Mouse (Mus musculus): Measurements from ENCODE around the gene Sez6. TPM values are rescaled to one million over a fixed set of nuclear protein-coding genes. Genes with fewer than 3 reads are reported as not detected.

Sez6 gene
- polyA plus RNA-seq, 1 experiment from 2014 or later = 165 TPM

DNA sequence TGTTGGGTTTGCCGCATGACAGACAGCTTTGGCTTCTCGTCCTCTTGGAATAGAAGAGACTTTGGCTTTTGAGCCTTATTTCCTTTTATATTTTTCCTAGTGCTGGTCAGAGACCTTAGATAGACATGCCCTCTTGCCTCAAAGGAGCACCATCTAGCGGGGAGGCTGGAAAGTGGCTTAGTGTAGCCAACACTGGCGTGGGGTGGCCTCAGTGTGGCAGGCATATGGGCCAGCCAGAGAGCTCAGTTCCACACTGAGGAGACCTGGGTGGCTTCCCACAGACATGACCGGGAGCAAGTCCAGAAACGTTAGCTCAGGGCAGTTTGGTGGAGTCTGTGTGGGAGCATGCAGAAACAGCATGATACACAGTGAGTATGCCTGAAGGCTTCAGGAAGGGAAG is 40.1 kb downstream of the Sez6 start:
- Histone ChIP-seq H3K9me3 (replicated peaks) (no peaks in the 10 kb centered on the region), H3K36me3 (ENCODE audit: poor library complexity, severe bottlenecking) (peaks cover 64% of the 10 kb centered on the region), H3K27me3 (peaks cover 65% of the 10 kb centered on the region), H3K4me1 (peaks cover 12% of the 10 kb centered on the region), H3K4me3 (no peak overlapping the region), H3K27ac (no peak overlapping the region), H3K4me2 (no peak overlapping the region), H3K9ac (no peak overlapping the region)
- no peak for ATAC-seq
- WGBS = 89% methylated on average over 6 of the region's 6 CpGs

GRCm38 (mm10) chr11:77973520-77973919 is 42.9 kb downstream of the Sez6 start:
- 86% methylated on average over 7 of the region's 7 CpGs for WGBS

GRCm38 (mm10) chr11:77974325-77974724 is 43.7 kb downstream of the Sez6 start:
- Histone ChIP-seq H3K4me1 (no peaks in the 10 kb centered on the region), H3K4me2 (no peak overlapping the region), H3K27ac (no peak overlapping the region), H3K9me3 (replicated peaks) (no peaks in the 10 kb centered on the region), H3K36me3 (ENCODE audit: poor library complexity, severe bottlenecking) (peaks cover 78% of the 10 kb centered on the region), H3K27me3 (peaks cover 76% of the 10 kb centered on the region), H3K4me3 (no peak overlapping the region), H3K9ac (no peak overlapping the region; the same call in 1 of the 2 replicates)
- no peak for ATAC-seq
- 52% methylated on average over 13 of the region's 15 CpGs for WGBS

More at GRCm38 (mm10) chr11:77973520-77973919, 42.9 kb downstream of the Sez6 start:
- Histone ChIP-seq H3K27ac (no peak overlapping the region), H3K9me3 (replicated peaks) (no peaks in the 10 kb centered on the region), H3K27me3 (peaks cover 78% of the 10 kb centered on the region), H3K4me2 (no peak overlapping the region), H3K36me3 (ENCODE audit: poor library complexity, severe bottlenecking) (peaks cover 86% of the 10 kb centered on the region), H3K4me1 (no peaks in the 10 kb centered on the region), H3K4me3 (no peak overlapping the region), H3K9ac (no peak overlapping the region)
- ATAC-seq = no peak

DNA sequence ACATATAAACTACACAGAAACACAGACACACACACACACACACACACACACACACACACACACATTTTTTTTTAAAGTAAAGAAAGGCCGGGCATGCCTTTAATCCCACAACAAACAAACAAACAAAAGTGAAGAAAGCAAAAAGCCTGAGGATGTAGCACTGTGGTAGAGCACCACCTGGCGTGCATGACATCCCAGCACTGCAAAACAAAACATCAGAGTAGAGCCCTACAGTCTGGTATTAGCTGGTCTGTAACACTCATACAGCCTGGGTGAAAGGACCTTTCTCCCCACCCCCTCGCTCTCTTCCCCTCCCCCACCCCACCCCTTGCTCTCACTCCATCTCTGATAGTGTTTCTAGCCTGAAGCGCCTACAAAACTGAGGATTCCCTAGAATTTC is 45.3 kb downstream of the Sez6 start:
- Histone ChIP-seq H3K36me3 (ENCODE audit: poor library complexity, severe bottlenecking) (peaks cover 64% of the 10 kb centered on the region), H3K4me1 (peaks cover 8% of the 10 kb centered on the region; the same call in 1 of the 2 replicates), H3K27ac (no peak overlapping the region), H3K9ac (no peak overlapping the region), H3K4me2 (no peak overlapping the region), H3K9me3 (replicated peaks) (no peaks in the 10 kb centered on the region), H3K4me3 (no peak overlapping the region), H3K27me3 (peaks cover 65% of the 10 kb centered on the region)
- ATAC-seq = no peak
- 37% methylated on average over 4 of the region's 4 CpGs for WGBS

DNA sequence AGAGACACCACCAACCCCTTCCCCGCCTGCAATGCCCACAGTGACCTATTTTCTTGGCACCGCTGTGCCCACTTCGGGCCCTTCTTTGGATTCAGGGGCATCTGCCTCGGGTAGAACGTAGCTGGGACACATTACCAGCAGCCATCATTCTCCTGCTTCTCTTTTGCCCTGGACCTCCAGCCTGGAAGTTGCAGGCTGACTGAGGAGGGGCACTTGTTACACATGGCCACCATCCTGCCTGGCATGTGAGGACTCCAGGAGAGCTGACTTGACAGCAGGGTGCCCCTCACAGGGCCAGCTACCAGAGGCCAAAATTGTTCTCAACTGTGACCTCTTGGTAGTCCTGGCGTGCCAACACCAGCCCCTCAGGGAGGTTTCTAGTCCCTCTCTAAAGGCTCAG is 47.6 kb downstream of the Sez6 start:
- ATAC-seq = no peak
- H3K27me3 ChIP-seq = peaks cover 48% of the 10 kb centered on the region
- peaks cover 46% of the 10 kb centered on the region for H3K36me3 ChIP-seq (ENCODE audit: poor library complexity, severe bottlenecking)
- no peaks in the 10 kb centered on the region for H3K9me3 ChIP-seq (replicated peaks)
- H3K27ac ChIP-seq = no peak overlapping the region
- peaks cover 13% of the 10 kb centered on the region for H3K4me1 ChIP-seq
- no peak overlapping the region for H3K9ac ChIP-seq
- H3K4me3 ChIP-seq = no peak overlapping the region
- WGBS = 86% methylated on average over 6 of the region's 6 CpGs
- no peak overlapping the region for H3K4me2 ChIP-seq

- no peaks in the 10 kb centered on the region for H3K9me3 ChIP-seq (replicated peaks)
- peaks cover 36% of the 10 kb centered on the region for H3K36me3 ChIP-seq (ENCODE audit: poor library complexity, severe bottlenecking)
- 86% methylated on average over 8 of the region's 8 CpGs for WGBS
- no peak overlapping the region for H3K27ac ChIP-seq
- H3K4me2 ChIP-seq = no peak overlapping the region
- no peak for ATAC-seq
- H3K27me3 ChIP-seq = peaks cover 37% of the 10 kb centered on the region
- H3K9ac ChIP-seq = no peak overlapping the region
- H3K4me3 ChIP-seq = no peak overlapping the region
- H3K4me1 ChIP-seq = peaks cover 13% of the 10 kb centered on the region
Measured at GRCm38 (mm10) chr11:77979221-77979809, 48.7 kb downstream of the Sez6 start.

- H3K27ac ChIP-seq = no peak overlapping the region; the same call in 1 of the 2 replicates
- no peak overlapping the region for H3K9ac ChIP-seq
- H3K27me3 ChIP-seq = peaks cover 26% of the 10 kb centered on the region
- H3K36me3 ChIP-seq (ENCODE audit: poor library complexity, severe bottlenecking) = peaks cover 26% of the 10 kb centered on the region
- no peaks in the 10 kb centered on the region for H3K9me3 ChIP-seq (replicated peaks)
- peak overlapping the region; percentile 91; the same call in 1 of the 2 replicates for H3K4me2 ChIP-seq
- peak overlapping the region; percentile 99 for H3K4me3 ChIP-seq
- no peak for ATAC-seq
- WGBS = 36% methylated on average over 11 of the region's 11 CpGs
- peaks cover 21% of the 10 kb centered on the region for H3K4me1 ChIP-seq
Measured at GRCm38 (mm10) chr11:77980281-77981204, 49.9 kb downstream of the Sez6 start.

GRCm38 (mm10) chr11:77981609-77982440 is 51.2 kb downstream of the Sez6 start:
- H3K4me1 ChIP-seq = peaks cover 30% of the 10 kb centered on the region
- peak overlapping the region; percentile 91 for H3K4me2 ChIP-seq
- H3K36me3 ChIP-seq (ENCODE audit: poor library complexity, severe bottlenecking) = peaks cover 30% of the 10 kb centered on the region
- H3K27ac ChIP-seq = peak overlapping the region; percentile 97
- under 1% methylated on average over 29 of the region's 29 CpGs for WGBS
- peak; percentile 90 for ATAC-seq
- no peaks in the 10 kb centered on the region for H3K9me3 ChIP-seq (replicated peaks)
- H3K4me3 ChIP-seq = peak overlapping the region; percentile 99
- H3K27me3 ChIP-seq = peaks cover 18% of the 10 kb centered on the region; the same call in 1 of the 2 replicates
- peak overlapping the region; percentile 60; the same call in 1 of the 2 replicates for H3K9ac ChIP-seq

GRCm38 (mm10) chr11:77982441-77982905 is 51.9 kb downstream of the Sez6 start, which contains the start of gene Phf12:
Gene Phf12 (plus strand): TSS chr11:77982754.
- peak within 1 kb of the TSS; percentile 99 for H3K9ac ChIP-seq
- H3K4me1 ChIP-seq = peaks cover 30% of the 10 kb centered on the region
- peak within 1 kb of the TSS; percentile 91 for H3K4me2 ChIP-seq
- WGBS = under 1% methylated on average over 38 of the region's 62 CpGs
- peak within 1 kb of the TSS; percentile 97 for H3K27ac ChIP-seq
- H3K27me3 ChIP-seq = peaks cover 12% of the 10 kb centered on the region; the same call in 1 of the 2 replicates
- peaks cover 30% of the 10 kb centered on the region for H3K36me3 ChIP-seq (ENCODE audit: poor library complexity, severe bottlenecking)
- H3K4me3 ChIP-seq = peak within 1 kb of the TSS; percentile 99
- peak; percentile 84 for ATAC-seq
- no peaks in the 10 kb centered on the region for H3K9me3 ChIP-seq (replicated peaks)

GRCm38 (mm10) chr11:77983191-77983936 is 52.8 kb downstream of the Sez6 start:
- Histone ChIP-seq H3K4me2 (peak overlapping the region; percentile 91), H3K27me3 (peaks cover 3% of the 10 kb centered on the region; the same call in 1 of the 2 replicates), H3K4me3 (peak overlapping the region; percentile 99), H3K36me3 (ENCODE audit: poor library complexity, severe bottlenecking) (peaks cover 29% of the 10 kb centered on the region), H3K9me3 (replicated peaks) (no peaks in the 10 kb centered on the region), H3K9ac (peak overlapping the region; percentile 99), H3K4me1 (peaks cover 30% of the 10 kb centered on the region), H3K27ac (peak overlapping the region; percentile 97)
- under 1% methylated on average over 26 of the region's 32 CpGs for WGBS
- ATAC-seq = no peak

All from forebrain, embryonic 13.5 days (tissue).